Mouse (Mus musculus): ENCODE results near the gene Pnpt1. TPM values are rescaled to one million over a fixed set of nuclear protein-coding genes. Genes with fewer than 3 reads are reported as not detected.

The Pnpt1 gene
- polyA plus RNA-seq, 1 experiment from 2014 or later, result 26.9 TPM

Other genes with a start within 250 kb of the Pnpt1 start
- gene Ppp4r3b, start 42.1 kb downstream of the Pnpt1 start, polyA plus RNA-seq (2014; fragmentation: Nextera tagmentation; extraction: Ambion mirVana), result 68.4 and 69.9 TPM in 2 replicates
- gene Cfap36, start 116.7 kb downstream of the Pnpt1 start, polyA plus RNA-seq (2014; fragmentation: Nextera tagmentation; extraction: Ambion mirVana), result 118 and 121 TPM in 2 replicates
- gene Ccdc88a, start 242.9 kb downstream of the Pnpt1 start, polyA plus RNA-seq (2014; fragmentation: Nextera tagmentation; extraction: Ambion mirVana), result 66.8 and 68.2 TPM in 2 replicates

All from hindbrain, embryonic 14.5 days (tissue).